Mouse (Mus musculus) forebrain, postnatal 0 days (tissue): ENCODE results near the gene Hilpda. TPM values are rescaled to one million over a fixed set of nuclear protein-coding genes. Genes with fewer than 3 reads are reported as not detected.

ENCODE experiments used
- ATAC-seq: fragments of 200-750 bp; cut with Nextera tagmentation; 2 replicates; pipeline ENCODE4 v1.8.0; 2017; ENCODE audit warnings: mild to moderate bottlenecking, moderate library complexity
- DNase-seq: peaks from one replicate; pipeline ENCODE4 v3.0.0-alpha.2; 2015
- H3K27ac ChIP-seq: fragments of 300-500 bp; sonication (generic); 2 replicates; pipeline ENCODE4 v1.5.1; 2014; ENCODE audit warnings: low read depth, mild to moderate bottlenecking, antibody characterized with exemption, low read length, moderate library complexity, mixed read lengths
- H3K27me3 ChIP-seq: fragments of 300-500 bp; sonication (generic); 2 replicates; pipeline ENCODE4 v1.6.1; 2014; ENCODE audit warnings: mild to moderate bottlenecking, low read length, mixed read lengths; ENCODE audit not compliant: insufficient read depth
- H3K36me3 ChIP-seq: fragments of 300-500 bp; sonication (generic); 2 replicates; pipeline ENCODE4 v1.6.1; 2014; ENCODE audit warnings: mild to moderate bottlenecking, moderate library complexity; ENCODE audit not compliant: insufficient read depth
- H3K4me1 ChIP-seq: fragments of 300-500 bp; sonication (generic); 2 replicates; pipeline ENCODE4 v1.6.1; 2014; ENCODE audit warnings: antibody characterized with exemption; ENCODE audit not compliant: insufficient read depth
- H3K4me2 ChIP-seq: fragments of 300-500 bp; sonication (generic); 2 replicates; pipeline ENCODE4 v1.6.1; 2014; ENCODE audit warnings: low read depth, mild to moderate bottlenecking, moderate library complexity
- H3K4me3 ChIP-seq: fragments of 300-500 bp; sonication (generic); 2 replicates; pipeline ENCODE4 v1.5.1; 2014; ENCODE audit warnings: low read depth, low read length, mixed read lengths
- H3K9ac ChIP-seq: fragments of 300-500 bp; sonication (generic); 2 replicates; pipeline ENCODE4 v1.6.1; 2014; ENCODE audit warnings: mild to moderate bottlenecking
- H3K9me3 ChIP-seq: fragments of 300-500 bp; sonication (generic); 2 replicates; pipeline ENCODE4 v1.6.1; 2016; ENCODE audit warnings: low read length
- CTCF ChIP-seq: sonication (generic); IDR thresholded peaks from 2 replicates; pipeline ENCODE4 v1.5.1; 2016; ENCODE audit warnings: antibody characterized with exemption, control low read depth, low read depth
- WGBS: fragments of 180-500 bp; shearing (Covaris S2); extraction: QIAGEN DNeasy Blood & Tissue Kit; methylation state at CpG from one replicate; pipeline ENCODE4 v1.1.7; 2014; 5-methylcytosine and 5-hydroxymethylcytosine counted together
- polyA plus RNA-seq: library from polyadenylated mRNA; unstranded; fragments of >200 nt; fragmentation: Nextera tagmentation; extraction: Ambion mirVana; gene quantifications from 2 replicates; pipeline ENCODE4 v1.2.1, GENCODE M21; 2015
- total RNA-seq: library from RNA; depleted of rRNA; stranded (reverse); fragments of >200 nt; gene quantifications from 2 replicates; pipeline ENCODE4 v1.2.3, GENCODE M21; 2014; rRNA removed

Gene Hilpda
- total and polyA plus RNA-seq, 2 experiments from 2014 or later = 16.8 to 37.4 TPM

DNA sequence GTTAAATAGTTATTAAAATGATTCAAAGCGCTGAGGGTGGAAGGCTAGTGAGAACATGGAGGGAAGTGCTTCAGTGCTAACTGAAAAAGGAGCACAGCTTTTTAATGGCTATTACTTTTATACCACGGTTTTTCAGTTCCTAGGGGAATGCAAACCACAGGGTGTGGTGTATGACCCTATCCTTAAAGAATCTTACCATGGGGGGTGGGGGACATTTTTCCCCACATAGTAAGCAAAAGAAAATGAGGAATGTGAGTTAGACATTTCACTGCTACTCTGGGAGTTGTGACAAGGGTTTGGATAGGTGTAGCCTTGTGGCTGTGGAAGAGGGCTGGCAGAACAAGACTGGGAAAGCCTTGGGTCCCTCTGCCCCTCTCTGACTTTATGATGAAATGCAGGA, 45.0 kb downstream of the Hilpda start:
- WGBS = 66% methylated on average over 2 of the region's 2 CpGs

DNA sequence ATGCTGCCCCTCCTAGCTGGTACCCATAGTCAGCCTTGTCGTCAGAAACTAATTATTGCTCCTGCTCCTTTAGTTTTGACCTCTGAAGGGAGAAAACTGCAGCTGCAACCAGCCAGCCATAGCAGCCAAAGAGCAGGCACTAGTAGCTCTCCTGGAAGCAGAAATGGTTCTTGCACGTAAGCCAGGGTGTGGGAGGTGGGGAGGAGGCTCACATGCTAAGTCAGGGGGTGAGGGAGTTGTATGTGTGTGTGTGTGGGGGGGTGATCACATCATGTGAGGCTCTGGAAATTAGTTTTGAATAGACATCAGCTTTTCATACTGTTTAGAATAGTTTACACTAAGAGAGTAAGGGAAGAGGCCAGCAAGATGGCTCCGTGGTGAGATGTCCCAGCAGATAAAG, 45.7 kb downstream of the Hilpda start:
- Histone ChIP-seq H3K4me1 (no peaks in the 10 kb centered on the region), H3K9me3 (no peaks in the 10 kb centered on the region), H3K4me2 (no peak overlapping the region), H3K27me3 (no peaks in the 10 kb centered on the region), H3K36me3 (no peaks in the 10 kb centered on the region), H3K9ac (no peak overlapping the region), H3K4me3 (no peak overlapping the region), H3K27ac (no peak overlapping the region)
- WGBS = 67% methylated on average over 3 of the region's 3 CpGs
- no peak for ATAC-seq
- no peak for TF ChIP-seq CTCF
- no peak for DNase-seq

More for the DNA sequence above, 45.0 kb downstream of the Hilpda start:
- no peak overlapping the region for H3K9ac ChIP-seq
- H3K4me2 ChIP-seq = no peak overlapping the region
- no peak for DNase-seq
- no peak overlapping the region for H3K4me3 ChIP-seq
- TF ChIP-seq CTCF = no peak
- ATAC-seq = no peak
- H3K9me3 ChIP-seq = no peaks in the 10 kb centered on the region
- H3K4me1 ChIP-seq = no peaks in the 10 kb centered on the region
- no peaks in the 10 kb centered on the region for H3K36me3 ChIP-seq
- no peak overlapping the region for H3K27ac ChIP-seq
- H3K27me3 ChIP-seq = no peaks in the 10 kb centered on the region

DNA sequence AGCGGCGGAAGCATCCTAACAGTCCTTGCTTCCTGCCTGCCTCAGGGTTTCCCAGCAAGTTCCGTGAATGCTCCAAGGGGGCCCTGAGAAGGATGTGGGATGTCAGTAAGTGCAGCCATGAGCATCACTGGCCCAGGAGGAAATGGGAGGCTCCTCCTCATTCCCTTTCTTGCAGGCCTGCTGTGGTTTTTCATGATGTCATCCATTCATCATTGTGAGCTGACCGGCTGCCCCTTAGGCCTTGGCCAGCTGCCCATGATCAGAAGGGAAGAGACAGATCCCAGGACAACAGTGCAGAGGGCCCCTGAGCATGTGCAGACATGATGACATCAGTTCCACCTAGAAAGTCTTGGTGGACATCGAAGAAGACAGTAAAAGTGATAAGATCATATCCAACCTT, 46.6 kb downstream of the Hilpda start, which contains the start of gene Fam71f1:
Gene Fam71f1, plus strand, starts transcription at position 262 of the 400 bp plus-strand sequence.
- WGBS = 75% methylated on average over 5 of the region's 5 CpGs
- Histone ChIP-seq H3K9ac (no peak within 1 kb of the TSS), H3K4me3 (no peak within 1 kb of the TSS), H3K4me1 (no peaks in the 10 kb centered on the region), H3K4me2 (no peak within 1 kb of the TSS), H3K27me3 (no peaks in the 10 kb centered on the region), H3K36me3 (no peaks in the 10 kb centered on the region), H3K27ac (no peak within 1 kb of the TSS), H3K9me3 (no peaks in the 10 kb centered on the region)
- no peak for DNase-seq
- no peak for ATAC-seq
- TF ChIP-seq CTCF = no peak

DNA sequence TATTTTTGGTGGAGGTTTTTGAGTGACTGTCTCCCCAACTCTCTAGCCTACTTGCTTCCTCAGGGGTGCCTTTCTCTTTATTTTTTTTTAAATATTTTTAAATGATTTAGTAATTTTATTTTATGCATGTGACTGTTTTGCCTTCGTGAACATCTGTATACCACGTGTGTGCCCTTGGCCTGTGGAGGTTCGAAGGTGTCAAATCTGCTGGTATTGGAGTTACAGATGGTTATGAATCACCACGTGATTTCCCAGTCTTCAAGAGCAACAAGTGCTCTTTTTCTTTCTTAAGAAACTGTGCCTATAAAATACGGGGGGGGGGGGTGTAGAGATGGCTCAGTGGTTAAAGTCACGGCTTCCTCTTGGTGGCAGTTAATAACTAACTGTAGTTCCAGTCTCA, 49.3 kb downstream of the Hilpda start:
- Histone ChIP-seq H3K4me2 (no peak overlapping the region), H3K9ac (no peak overlapping the region), H3K4me1 (no peaks in the 10 kb centered on the region), H3K4me3 (no peak overlapping the region), H3K27ac (no peak overlapping the region), H3K9me3 (no peaks in the 10 kb centered on the region), H3K36me3 (no peaks in the 10 kb centered on the region), H3K27me3 (no peaks in the 10 kb centered on the region)
- TF ChIP-seq CTCF = no peak
- ATAC-seq (no peak), DNase-seq (no peak)
- 85% methylated on average over 6 of the region's 6 CpGs for WGBS

DNA sequence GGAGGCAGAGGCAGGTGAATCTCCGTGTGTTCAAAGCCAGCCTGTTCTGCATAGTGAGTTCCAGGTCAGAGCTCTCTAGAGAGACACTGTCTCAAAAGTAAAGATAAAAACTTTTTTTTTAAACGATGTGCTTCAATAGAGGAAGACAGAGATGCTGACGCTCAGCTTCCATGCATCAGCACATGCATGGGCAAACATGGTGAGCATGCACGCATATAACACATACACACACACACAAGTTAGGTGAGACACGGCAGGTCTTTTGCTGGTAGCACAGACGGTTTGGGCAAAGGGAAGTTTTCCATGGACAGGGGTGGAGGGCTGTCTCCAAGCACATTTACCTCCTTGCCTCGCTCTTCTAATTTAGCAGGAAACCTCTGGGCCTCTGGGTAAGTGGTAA, 49.9 kb downstream of the Hilpda start:
- WGBS = 95% methylated on average over 7 of the region's 7 CpGs
- Histone ChIP-seq H3K27me3 (no peaks in the 10 kb centered on the region), H3K9me3 (no peaks in the 10 kb centered on the region), H3K4me1 (no peaks in the 10 kb centered on the region), H3K36me3 (no peaks in the 10 kb centered on the region), H3K9ac (no peak overlapping the region), H3K27ac (no peak overlapping the region), H3K4me3 (no peak overlapping the region), H3K4me2 (no peak overlapping the region)
- TF ChIP-seq CTCF = no peak
- ATAC-seq (no peak), DNase-seq (no peak)

DNA sequence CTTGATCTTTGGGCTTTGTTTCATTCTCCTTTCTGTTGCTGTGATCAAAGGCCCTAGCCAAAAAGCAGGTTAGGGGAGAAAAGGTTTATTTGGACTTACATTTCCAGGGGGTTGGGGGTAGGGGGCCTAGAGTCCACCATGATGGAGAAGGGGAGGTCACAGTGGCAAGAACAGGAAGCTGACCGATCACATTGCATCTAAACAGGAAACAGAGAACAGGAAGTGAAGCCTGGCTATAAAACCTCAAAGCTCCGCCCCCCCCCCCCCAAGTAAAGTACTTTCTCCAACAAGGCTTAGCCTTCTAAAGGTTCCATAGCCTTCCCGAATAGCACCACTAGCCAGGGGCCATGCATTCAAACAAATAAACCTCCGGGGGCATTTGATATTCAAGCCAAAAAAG, 50.4 kb downstream of the Hilpda start:
- WGBS = 86% methylated on average over 4 of the region's 4 CpGs
- DNase-seq (no peak), ATAC-seq (no peak)
- TF ChIP-seq CTCF = no peak
- Histone ChIP-seq H3K4me1 (no peaks in the 10 kb centered on the region), H3K36me3 (no peaks in the 10 kb centered on the region), H3K27me3 (no peaks in the 10 kb centered on the region), H3K4me3 (no peak overlapping the region), H3K4me2 (no peak overlapping the region), H3K27ac (no peak overlapping the region), H3K9ac (no peak overlapping the region), H3K9me3 (no peaks in the 10 kb centered on the region)

Other genes starting within 250 kb of the Hilpda start
- gene Lep, start 212.3 kb upstream of the Hilpda start, total RNA-seq = not detected in 2 replicates
- gene Lep, start 212.3 kb upstream of the Hilpda start, polyA plus RNA-seq = not detected in 2 replicates
- gene Rbm28, start 107.5 kb upstream of the Hilpda start, total RNA-seq = 32.8 and 33.5 TPM in 2 replicates
- 14.7 and 18.0 TPM in 2 replicates for gene Rbm28, start 107.5 kb upstream of the Hilpda start, polyA plus RNA-seq
- 17.6 and 23.5 TPM in 2 replicates for gene Prrt4, start 92.9 kb upstream of the Hilpda start, total RNA-seq
- gene Prrt4, start 92.9 kb upstream of the Hilpda start, polyA plus RNA-seq = 9.0 and 12.1 TPM in 2 replicates
- 27.2 and 42.8 TPM in 2 replicates for gene Impdh1, start 56.1 kb upstream of the Hilpda start, total RNA-seq
- 65.9 and 70.6 TPM in 2 replicates for gene Impdh1, start 56.1 kb upstream of the Hilpda start, polyA plus RNA-seq
- 0.62 TPM in 1 of 2 replicates, not detected in the other for gene Fam71f2, start 7.1 kb downstream of the Hilpda start, total RNA-seq
- gene Fam71f2, start 7.1 kb downstream of the Hilpda start, polyA plus RNA-seq = 0.64 and 0.79 TPM in 2 replicates
- gene Fam71f1, start 46.7 kb downstream of the Hilpda start, total RNA-seq = not detected in 2 replicates
- gene Fam71f1, start 46.7 kb downstream of the Hilpda start, polyA plus RNA-seq = not detected in 2 replicates
- 132 and 159 TPM in 2 replicates for gene Calu, start 75.6 kb downstream of the Hilpda start, total RNA-seq
- 122 and 134 TPM in 2 replicates for gene Calu, start 75.6 kb downstream of the Hilpda start, polyA plus RNA-seq
- 7.0 TPM in 1 of 2 replicates, not detected in the other for gene Opn1sw, start 116.0 kb downstream of the Hilpda start, total RNA-seq
- 0.45 and 0.74 TPM in 2 replicates for gene Opn1sw, start 116.0 kb downstream of the Hilpda start, polyA plus RNA-seq
- 46.6 and 56.9 TPM in 2 replicates for gene Ccdc136, start 123.8 kb downstream of the Hilpda start, total RNA-seq
- gene Ccdc136, start 123.8 kb downstream of the Hilpda start, polyA plus RNA-seq = 34.4 and 43.0 TPM in 2 replicates
- gene Flnc, start 160.8 kb downstream of the Hilpda start, total RNA-seq = 4.3 and 7.9 TPM in 2 replicates
- gene Flnc, start 160.8 kb downstream of the Hilpda start, polyA plus RNA-seq = 0.70 and 0.90 TPM in 2 replicates
- 279 and 344 TPM in 2 replicates for gene Atp6v1f, start 195.2 kb downstream of the Hilpda start, total RNA-seq
- gene Atp6v1f, start 195.2 kb downstream of the Hilpda start, polyA plus RNA-seq = 362 and 434 TPM in 2 replicates
- 0.31 and 1.7 TPM in 2 replicates for gene Atp6v1fnb, start 198.9 kb downstream of the Hilpda start, total RNA-seq
- 0.42 TPM in 1 of 2 replicates, not detected in the other for gene Atp6v1fnb, start 198.9 kb downstream of the Hilpda start, polyA plus RNA-seq
- 9.8 and 31.2 TPM in 2 replicates for gene Kcp, start 235.5 kb downstream of the Hilpda start, total RNA-seq
- gene Kcp, start 235.5 kb downstream of the Hilpda start, polyA plus RNA-seq = 5.2 and 6.7 TPM in 2 replicates